Mouse (Mus musculus) forebrain, embryonic 13.5 days (tissue): ENCODE data around the gene Tacc3. TPM values are rescaled to one million over a fixed set of nuclear protein-coding genes. Genes with fewer than 3 reads are reported as not detected.

Experiments
- ATAC-seq: fragments of 200-750 bp; cut with Nextera tagmentation; 2 replicates; pipeline ENCODE4 v1.8.0; 2017
- H3K27ac ChIP-seq: fragments of 300-500 bp; sonication (generic); 2 replicates; pipeline ENCODE4 v1.5.1; 2015; ENCODE audit warnings: inconsistent platforms, mild to moderate bottlenecking, moderate library complexity
- H3K27me3 ChIP-seq: fragments of 300-500 bp; sonication (generic); 2 replicates; pipeline ENCODE4 v1.6.1; 2015; ENCODE audit warnings: mild to moderate bottlenecking, inconsistent platforms
- H3K36me3 ChIP-seq: fragments of 300-500 bp; sonication (generic); 2 replicates; pipeline ENCODE4 v1.6.1; 2015; ENCODE audit warnings: mild to moderate bottlenecking, inconsistent platforms; ENCODE audit not compliant: poor library complexity, severe bottlenecking
- H3K4me1 ChIP-seq: fragments of 300-500 bp; sonication (generic); 2 replicates; pipeline ENCODE4 v1.6.1; 2015; ENCODE audit warnings: inconsistent platforms
- H3K4me2 ChIP-seq: fragments of 300-500 bp; sonication (generic); 2 replicates; pipeline ENCODE4 v1.6.1; 2015; ENCODE audit warnings: inconsistent platforms, mild to moderate bottlenecking, moderate library complexity
- H3K4me3 ChIP-seq: fragments of 300-500 bp; sonication (generic); 2 replicates; pipeline ENCODE4 v1.5.1; 2015; ENCODE audit warnings: mild to moderate bottlenecking, inconsistent platforms
- H3K9ac ChIP-seq: fragments of 300-500 bp; sonication (generic); 2 replicates; pipeline ENCODE4 v1.6.1; 2015; ENCODE audit warnings: mild to moderate bottlenecking, inconsistent platforms
- H3K9me3 ChIP-seq: fragments of 300-500 bp; sonication (generic); replicated peaks from 2 replicates; pipeline ENCODE4 v1.6.1; 2016; ENCODE audit warnings: inconsistent platforms
- WGBS: fragments of 180-500 bp; shearing (Covaris S2); methylation state at CpG from one replicate; pipeline ENCODE4 v1.1.7; 2015; 5-methylcytosine and 5-hydroxymethylcytosine counted together
- polyA plus RNA-seq: library from polyadenylated mRNA; unstranded; fragments of >200 nt; fragmentation: Nextera tagmentation; extraction: Ambion mirVana; gene quantifications from 2 replicates; pipeline ENCODE4 v1.2.1, GENCODE M21; 2015

Tacc3 gene
- 189 and 190 TPM in 2 replicates for polyA plus RNA-seq

DNA sequence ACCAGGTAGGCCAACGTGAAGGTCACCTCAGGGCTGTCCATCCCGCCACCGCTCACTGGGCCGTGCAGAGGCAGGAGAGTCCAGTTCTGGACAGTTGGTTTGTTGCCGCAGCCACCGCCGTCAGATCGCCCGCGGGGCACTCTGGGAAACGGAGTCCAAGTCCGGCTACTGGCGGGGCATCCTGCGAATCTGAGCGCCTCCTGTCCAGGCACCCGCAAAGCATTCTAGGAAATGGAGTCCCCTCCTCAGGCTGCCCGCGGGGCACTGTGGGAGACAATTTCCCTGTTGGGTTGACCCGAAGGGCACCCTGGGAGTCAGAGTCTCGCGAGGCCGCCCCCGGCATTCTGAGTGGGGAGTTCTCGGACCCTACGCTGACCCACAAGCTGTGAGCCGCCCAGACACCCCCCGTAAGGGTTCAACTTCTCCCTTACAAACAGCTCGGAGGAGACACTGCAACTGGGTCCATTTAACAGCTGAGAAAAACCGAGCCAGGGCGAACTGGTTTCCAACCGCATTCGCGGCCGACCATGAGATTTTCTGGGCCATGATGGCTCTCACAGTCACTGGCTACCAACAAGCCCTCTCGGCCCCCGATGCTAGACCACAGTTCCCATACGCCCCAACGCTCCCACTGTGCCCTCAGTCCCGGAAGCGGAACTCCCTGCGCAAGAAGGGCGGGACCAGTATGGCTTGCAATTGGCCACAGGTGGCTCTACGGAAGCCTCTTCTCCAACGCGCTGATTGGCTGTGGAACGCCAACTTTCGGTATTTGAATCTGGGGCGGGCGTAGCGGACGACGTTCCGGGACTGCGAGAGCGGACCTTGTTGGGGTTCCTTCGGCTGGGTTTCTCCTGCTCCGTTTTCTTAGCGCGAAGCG lies at the start of gene Tacc3, which contains the start of gene Tmem129:
TSS of gene Tacc3 (plus strand) at position 342 of the 877 bp plus-strand sequence.
TSS of gene Tmem129 (minus strand) at position 630 of the 877 bp plus-strand sequence.
- ATAC-seq = peak; percentile 97
- under 1% methylated on average over 59 of the region's 60 CpGs for WGBS
- Histone ChIP-seq H3K4me2 (peak within 1 kb of the TSS; percentile 98), H3K4me3 (peak within 1 kb of the TSS; percentile 74), H3K27ac (peak within 1 kb of the TSS; percentile 93), H3K36me3 (peaks cover 50% of the 10 kb centered on the region), H3K9ac (peak within 1 kb of the TSS; percentile 83), H3K9me3 (no peaks in the 10 kb centered on the region), H3K27me3 (no peaks in the 10 kb centered on the region), H3K4me1 (peaks cover 43% of the 10 kb centered on the region)

DNA sequence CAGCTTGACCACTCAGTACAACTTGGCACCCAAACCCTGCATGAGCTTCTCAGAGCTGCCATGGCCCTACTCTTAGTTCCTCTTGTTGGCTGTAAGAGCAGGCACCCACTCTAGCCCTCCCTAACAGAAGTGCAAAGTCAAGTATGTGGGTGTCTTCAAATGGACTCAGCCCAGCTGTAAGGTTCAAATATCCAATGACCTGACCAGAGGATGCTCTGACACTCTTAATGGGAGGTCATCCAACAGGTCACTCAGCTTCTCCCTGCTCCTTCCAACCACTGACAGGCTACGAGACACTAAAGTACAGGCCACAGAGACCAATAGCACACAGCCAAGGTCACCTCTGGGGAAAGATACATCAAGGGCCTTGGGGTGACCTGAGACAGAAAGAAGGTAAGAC lies 48.7 kb upstream of the Tacc3 start:
- H3K9ac ChIP-seq = no peak overlapping the region
- H3K36me3 ChIP-seq = peaks cover 85% of the 10 kb centered on the region
- H3K9me3 ChIP-seq = no peaks in the 10 kb centered on the region
- 88% methylated on average over 1 of the region's 1 CpGs for WGBS
- no peak overlapping the region for H3K27ac ChIP-seq
- no peaks in the 10 kb centered on the region for H3K4me1 ChIP-seq
- ATAC-seq = no peak
- no peak overlapping the region for H3K4me2 ChIP-seq
- H3K4me3 ChIP-seq = no peak overlapping the region
- H3K27me3 ChIP-seq = no peaks in the 10 kb centered on the region

DNA sequence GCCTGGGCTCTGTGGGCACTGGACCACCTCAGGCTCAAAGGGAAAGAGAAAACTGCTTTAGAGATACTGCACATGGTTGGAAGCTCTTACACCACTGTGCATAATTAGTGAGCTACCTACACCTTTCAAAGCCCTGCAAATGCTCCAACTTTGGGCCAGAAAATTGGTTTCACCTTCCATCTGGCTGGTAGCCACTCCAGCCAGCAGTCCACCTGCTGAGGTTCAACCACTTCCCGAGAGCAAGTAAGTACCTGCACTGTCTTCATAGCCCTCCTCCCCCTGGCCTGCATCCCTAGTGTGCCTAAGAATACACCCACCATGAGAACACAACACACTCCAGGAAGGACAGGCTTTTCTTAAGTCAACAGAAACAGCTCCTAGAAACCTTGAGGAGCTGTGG lies 46.1 kb upstream of the Tacc3 start:
- H3K27me3 ChIP-seq = no peaks in the 10 kb centered on the region
- H3K36me3 ChIP-seq = peaks cover 70% of the 10 kb centered on the region
- no peak for ATAC-seq
- WGBS = 88% methylated on average over 1 of the region's 1 CpGs
- no peak overlapping the region for H3K4me2 ChIP-seq
- no peak overlapping the region for H3K4me3 ChIP-seq
- no peak overlapping the region for H3K27ac ChIP-seq
- H3K9me3 ChIP-seq = no peaks in the 10 kb centered on the region
- no peak overlapping the region for H3K9ac ChIP-seq
- H3K4me1 ChIP-seq = no peaks in the 10 kb centered on the region

DNA sequence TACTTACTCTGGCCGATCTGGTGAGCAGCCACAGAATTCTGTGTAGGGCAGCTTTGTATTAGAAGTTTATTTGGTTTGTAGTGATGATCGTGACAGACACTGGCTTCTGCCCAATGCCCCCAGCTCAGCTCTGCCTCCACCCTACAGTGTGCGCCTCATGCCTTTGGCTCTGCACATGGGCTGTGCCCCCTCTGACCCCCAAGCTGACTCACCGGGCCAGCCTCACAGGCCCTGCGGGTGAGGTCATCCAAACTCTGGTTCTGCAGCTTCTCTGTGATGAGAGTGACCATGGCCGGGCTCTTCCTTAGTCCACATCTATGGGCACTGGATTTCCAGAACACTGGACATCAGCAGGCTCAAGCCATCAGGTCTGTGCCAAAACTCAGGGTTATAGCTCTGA lies 43.5 kb upstream of the Tacc3 start:
- no peak overlapping the region for H3K27ac ChIP-seq
- H3K4me3 ChIP-seq = no peak overlapping the region
- WGBS = 95% methylated on average over 6 of the region's 6 CpGs

DNA sequence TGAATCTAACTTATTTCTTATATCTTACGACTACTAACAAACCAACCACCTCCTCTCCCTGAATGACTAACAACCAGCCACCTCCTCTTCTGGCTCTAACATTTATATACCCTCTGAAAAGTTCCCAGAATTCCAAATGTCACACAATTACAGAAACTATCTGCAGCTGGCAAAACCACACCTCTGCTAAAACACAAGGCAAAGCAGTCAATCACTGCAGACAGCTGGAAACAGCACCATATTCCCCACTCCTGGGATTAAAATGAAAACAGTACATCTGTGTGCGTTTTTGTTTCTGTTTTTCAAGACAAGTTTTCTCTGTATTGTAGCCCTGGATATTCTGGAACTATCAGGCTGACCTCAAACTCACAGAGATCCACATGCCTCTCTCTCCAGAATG lies 35.3 kb upstream of the Tacc3 start:
- Histone ChIP-seq H3K4me1 (peaks cover 2% of the 10 kb centered on the region; the same call in 1 of the 2 replicates), H3K4me3 (no peak overlapping the region), H3K27ac (no peak overlapping the region), H3K9me3 (no peaks in the 10 kb centered on the region), H3K36me3 (peaks cover 4% of the 10 kb centered on the region; the same call in 1 of the 2 replicates), H3K4me2 (no peak overlapping the region), H3K27me3 (no peaks in the 10 kb centered on the region), H3K9ac (no peak overlapping the region)
- ATAC-seq = no peak
- WGBS = 93% methylated on average over 2 of the region's 2 CpGs

More for the DNA sequence above, 43.5 kb upstream of the Tacc3 start:
- Histone ChIP-seq H3K36me3 (peaks cover 44% of the 10 kb centered on the region), H3K9me3 (no peaks in the 10 kb centered on the region), H3K4me2 (no peak overlapping the region), H3K27me3 (no peaks in the 10 kb centered on the region), H3K4me1 (no peaks in the 10 kb centered on the region), H3K9ac (no peak overlapping the region)
- no peak for ATAC-seq

DNA sequence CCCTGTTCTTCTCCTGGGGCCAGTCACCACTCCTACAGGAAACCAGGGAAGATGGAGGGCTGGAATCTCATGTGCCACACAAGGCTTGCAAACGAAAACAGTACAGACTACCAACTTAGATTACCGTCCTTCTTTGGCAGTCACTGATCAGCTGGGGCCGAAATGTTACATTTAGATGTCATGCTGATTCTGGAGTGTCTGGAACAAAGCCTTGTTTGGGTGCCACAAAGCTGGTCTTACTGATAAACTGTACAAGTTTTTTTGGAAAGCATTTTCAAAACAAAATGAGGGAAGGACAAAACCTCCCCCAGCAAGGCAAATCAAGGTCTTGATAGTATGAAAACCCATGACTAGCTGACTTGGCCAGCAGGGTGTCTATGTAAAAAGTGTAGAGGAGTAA lies 34.2 kb upstream of the Tacc3 start:
- peaks cover 13% of the 10 kb centered on the region for H3K4me1 ChIP-seq
- ATAC-seq = no peak
- H3K9ac ChIP-seq = no peak overlapping the region
- no peak overlapping the region for H3K27ac ChIP-seq
- no peaks in the 10 kb centered on the region for H3K27me3 ChIP-seq
- H3K9me3 ChIP-seq = no peaks in the 10 kb centered on the region
- 80% methylated on average over 3 of the region's 3 CpGs for WGBS
- no peak overlapping the region for H3K4me2 ChIP-seq
- H3K36me3 ChIP-seq = peaks cover 4% of the 10 kb centered on the region; the same call in 1 of the 2 replicates
- no peak overlapping the region for H3K4me3 ChIP-seq

DNA sequence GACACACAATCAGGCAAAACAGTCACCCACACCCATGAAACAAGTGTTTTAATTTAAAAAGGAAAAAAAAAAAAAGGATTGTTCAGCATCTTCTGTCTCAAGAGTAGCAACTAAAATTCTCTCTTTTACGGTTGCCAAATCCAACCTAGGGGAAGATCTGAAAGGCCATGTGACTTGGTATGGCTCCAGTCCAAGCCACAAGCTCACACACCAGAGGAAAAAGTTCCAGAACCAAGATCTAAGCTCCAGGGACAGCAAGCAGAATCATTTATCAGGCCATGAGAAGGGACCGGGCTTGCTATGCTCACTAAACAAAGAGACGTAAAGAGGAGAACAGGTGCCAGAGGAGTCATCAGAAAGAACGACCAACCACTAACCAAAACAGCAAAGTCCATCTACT lies 30.0 kb upstream of the Tacc3 start:
- Histone ChIP-seq H3K9ac (0 out of 2 replicates have a peak overlapping the region, but pooled peaks have one; percentile 2), H3K4me3 (peak overlapping the region; percentile 79), H3K27ac (no peak overlapping the region), H3K9me3 (no peaks in the 10 kb centered on the region), H3K4me1 (peaks cover 22% of the 10 kb centered on the region), H3K4me2 (peak overlapping the region; percentile 70), H3K27me3 (no peaks in the 10 kb centered on the region), H3K36me3 (peaks cover 4% of the 10 kb centered on the region; the same call in 1 of the 2 replicates)
- no peak for ATAC-seq
- 50% methylated on average over 4 of the region's 4 CpGs for WGBS

DNA sequence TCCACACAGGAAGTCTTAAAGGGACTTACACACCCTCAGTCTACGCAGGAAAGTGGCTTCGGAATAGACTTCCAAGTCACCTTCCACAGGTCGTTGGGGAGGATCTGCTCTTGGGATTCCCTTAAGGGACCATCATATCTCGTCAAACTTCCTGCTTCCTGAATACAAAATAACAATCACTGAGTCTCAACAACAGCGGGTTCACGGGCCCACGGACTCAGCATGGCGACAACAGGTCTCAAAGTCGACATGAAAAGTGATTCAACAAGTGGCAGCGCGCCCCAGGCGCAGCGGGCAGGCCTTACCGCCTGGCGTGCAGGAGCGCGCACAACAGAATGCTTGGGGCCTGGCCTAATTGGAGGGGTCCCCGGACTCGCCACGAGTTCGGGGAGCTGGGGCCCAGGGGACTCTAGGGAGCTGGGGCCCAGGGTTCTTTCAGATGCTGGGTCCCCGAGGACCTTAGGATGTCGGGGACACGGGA lies 29.1 kb upstream of the Tacc3 start:
- WGBS = 0% methylated on average over 24 of the region's 24 CpGs
- Histone ChIP-seq H3K9me3 (no peaks in the 10 kb centered on the region), H3K27ac (peak overlapping the region; percentile 84), H3K36me3 (peaks cover 4% of the 10 kb centered on the region; the same call in 1 of the 2 replicates), H3K9ac (peak overlapping the region; percentile 85), H3K27me3 (no peaks in the 10 kb centered on the region), H3K4me1 (peaks cover 22% of the 10 kb centered on the region), H3K4me3 (peak overlapping the region; percentile 79), H3K4me2 (peak overlapping the region; percentile 70)
- ATAC-seq = no peak

DNA sequence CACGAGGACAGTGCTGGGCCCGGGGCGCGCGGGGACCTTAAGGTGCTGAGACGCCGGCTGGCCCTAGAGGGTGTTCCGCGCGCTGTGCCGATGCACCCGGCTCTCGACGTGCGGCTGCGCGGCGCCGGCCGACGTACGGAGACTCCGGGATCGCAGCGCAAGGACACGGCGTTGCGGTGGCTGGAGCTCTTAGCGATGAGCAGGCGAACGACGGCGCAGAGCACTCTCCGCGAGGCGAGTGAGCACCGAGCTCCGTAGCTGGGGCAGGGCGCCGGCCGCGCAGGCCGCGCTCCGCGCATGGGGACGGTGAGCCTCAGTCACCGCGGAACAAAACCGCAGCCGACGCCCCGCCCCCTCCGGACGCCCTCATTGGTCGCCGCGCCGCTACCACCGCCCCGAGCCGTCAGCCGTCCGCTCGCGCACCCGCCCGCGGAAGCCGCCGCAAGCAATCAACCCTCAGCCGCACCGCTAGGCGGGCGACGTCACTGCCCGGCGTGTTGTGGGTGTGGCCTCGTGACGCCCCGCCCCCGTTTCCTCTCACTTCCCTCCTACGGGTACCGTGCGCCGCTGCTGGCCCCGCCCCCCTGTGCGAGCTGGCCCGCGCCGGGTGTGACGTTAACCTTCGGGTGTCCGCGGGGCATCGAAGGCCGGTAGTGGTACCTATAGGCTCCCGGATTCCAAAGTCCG lies 28.5 kb upstream of the Tacc3 start, which contains the start of the genes Fam53a and Gm9903:
TSS of gene Fam53a (minus strand) at position 335 of the 687 bp plus-strand sequence.
TSS of gene Gm9903 (plus strand) at position 625 of the 687 bp plus-strand sequence.
- Histone ChIP-seq H3K36me3 (peaks cover 4% of the 10 kb centered on the region; the same call in 1 of the 2 replicates), H3K4me2 (peak within 1 kb of the TSS; percentile 70), H3K9me3 (no peaks in the 10 kb centered on the region), H3K9ac (peak within 1 kb of the TSS; percentile 85), H3K27me3 (no peaks in the 10 kb centered on the region), H3K27ac (peak within 1 kb of the TSS; percentile 84), H3K4me3 (peak within 1 kb of the TSS; percentile 79), H3K4me1 (peaks cover 22% of the 10 kb centered on the region)
- WGBS = under 1% methylated on average over 96 of the region's 99 CpGs
- peak; percentile 97 for ATAC-seq

DNA sequence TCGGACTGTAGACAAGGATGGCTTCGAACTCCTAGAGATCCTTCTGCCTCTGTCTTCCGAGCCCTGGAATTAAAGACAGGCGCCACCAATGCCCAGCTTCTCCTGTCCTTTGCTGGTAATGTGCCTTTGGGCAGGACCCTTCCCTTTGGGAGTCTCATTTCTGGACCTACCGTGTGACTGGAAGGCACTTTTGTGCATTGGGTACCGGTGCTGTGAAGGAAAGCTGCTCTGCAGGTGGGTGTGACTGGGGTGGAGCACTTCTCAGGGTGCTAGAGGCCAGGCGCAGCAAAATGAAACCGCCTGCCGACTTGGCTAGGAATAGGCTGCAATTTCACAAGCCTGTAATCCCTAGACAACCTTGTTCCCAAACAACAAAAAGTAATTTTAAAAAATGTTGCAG lies 27.9 kb upstream of the Tacc3 start:
- H3K27me3 ChIP-seq = no peaks in the 10 kb centered on the region
- WGBS = 5% methylated on average over 9 of the region's 9 CpGs
- no peak for ATAC-seq
- H3K4me3 ChIP-seq = peak overlapping the region; percentile 79
- H3K27ac ChIP-seq = peak overlapping the region; percentile 35; the same call in 1 of the 2 replicates
- H3K9me3 ChIP-seq = no peaks in the 10 kb centered on the region
- H3K4me2 ChIP-seq = peak overlapping the region; percentile 70
- peaks cover 22% of the 10 kb centered on the region for H3K4me1 ChIP-seq
- peaks cover 8% of the 10 kb centered on the region; the same call in 1 of the 2 replicates for H3K36me3 ChIP-seq
- peak overlapping the region; percentile 85 for H3K9ac ChIP-seq

DNA sequence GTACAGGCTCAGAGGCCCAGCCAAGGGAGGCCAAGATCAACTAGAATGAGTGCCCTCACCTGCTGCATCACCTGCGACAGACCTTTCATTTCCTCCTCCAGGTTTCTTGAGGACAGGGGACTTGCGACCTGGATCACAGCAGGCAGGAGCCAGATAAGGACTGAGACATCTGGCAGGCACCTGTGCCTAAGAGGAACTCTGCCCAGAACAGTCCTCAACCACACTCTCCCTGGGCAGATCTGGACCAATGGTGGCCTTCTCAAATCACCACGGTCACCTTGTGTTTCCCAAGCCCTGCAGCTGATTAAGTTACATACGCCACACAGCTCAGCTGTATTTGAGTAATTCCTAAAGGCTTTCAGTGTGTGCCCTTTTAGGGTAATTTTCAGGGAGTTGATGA lies 27.3 kb upstream of the Tacc3 start:
- Histone ChIP-seq H3K9me3 (no peaks in the 10 kb centered on the region), H3K4me1 (peaks cover 22% of the 10 kb centered on the region), H3K4me2 (peak overlapping the region; percentile 70), H3K4me3 (peak overlapping the region; percentile 79), H3K27me3 (no peaks in the 10 kb centered on the region), H3K27ac (no peak overlapping the region), H3K9ac (no peak overlapping the region), H3K36me3 (0 out of 2 replicates have a peak, but pooled peaks cover 4% of the 10 kb centered on the region)
- WGBS = 83% methylated on average over 4 of the region's 4 CpGs
- ATAC-seq = no peak
